Mouse (Mus musculus) hindbrain, embryonic 11.5 days (tissue): ENCODE measurements around the gene Rin2. TPM values are rescaled to one million over a fixed set of nuclear protein-coding genes. Genes with fewer than 3 reads are reported as not detected.

Experiments
- ATAC-seq: fragments of 200-750 bp; cut with Nextera tagmentation; 2 replicates; pipeline ENCODE4 v1.8.0; 2017; ENCODE audit warnings: mild to moderate bottlenecking, moderate TSS enrichment, moderate library complexity; ENCODE audit not compliant: low FRiP score
- DNase-seq: peaks from one replicate; pipeline ENCODE4 v3.0.0-alpha.2; 2015; ENCODE audit warnings: low spot score
- H3K27ac ChIP-seq: fragments of 300-500 bp; sonication (generic); 2 replicates; pipeline ENCODE4 v1.5.1; 2014; ENCODE audit warnings: mild to moderate bottlenecking, low read depth, low read length
- H3K27me3 ChIP-seq: fragments of 300-500 bp; sonication (generic); 2 replicates; pipeline ENCODE4 v1.6.1; 2014; ENCODE audit warnings: mild to moderate bottlenecking, low read length, moderate library complexity, mixed read lengths; ENCODE audit not compliant: control insufficient read depth, insufficient read depth
- H3K36me3 ChIP-seq: fragments of 300-500 bp; sonication (generic); 2 replicates; pipeline ENCODE4 v1.6.1; 2014; ENCODE audit warnings: mild to moderate bottlenecking, low read length, moderate library complexity, mixed read lengths; ENCODE audit not compliant: control insufficient read depth, insufficient read depth
- H3K4me1 ChIP-seq: fragments of 300-500 bp; sonication (generic); replicated peaks from 2 replicates; pipeline ENCODE4 v1.6.1; 2014; ENCODE audit warnings: low read length, mixed read lengths; ENCODE audit not compliant: control insufficient read depth, insufficient read depth
- H3K4me2 ChIP-seq: fragments of 300-500 bp; sonication (generic); replicated peaks from 2 replicates; pipeline ENCODE4 v1.6.1; 2014; ENCODE audit warnings: mild to moderate bottlenecking, low read depth, low read length
- H3K4me3 ChIP-seq: fragments of 300-500 bp; sonication (generic); 2 replicates; pipeline ENCODE4 v1.5.1; 2014; ENCODE audit warnings: low read depth, low read length
- H3K9ac ChIP-seq: fragments of 300-500 bp; sonication (generic); 2 replicates; pipeline ENCODE4 v1.6.1; 2014; ENCODE audit warnings: low read depth, low read length
- H3K9me3 ChIP-seq: fragments of 300-500 bp; sonication (generic); 2 replicates; pipeline ENCODE4 v1.6.1; 2016; ENCODE audit warnings: low read length; ENCODE audit not compliant: control insufficient read depth
- WGBS: fragments of 180-500 bp; shearing (Covaris S2); extraction: QIAGEN DNeasy Blood & Tissue Kit; methylation state at CpG from one replicate; pipeline ENCODE4 v1.1.7; 2014; 5-methylcytosine and 5-hydroxymethylcytosine counted together
- polyA plus RNA-seq: library from polyadenylated mRNA; unstranded; fragments of >200 nt; fragmentation: Nextera tagmentation; extraction: Ambion mirVana; gene quantifications from 2 replicates; pipeline ENCODE4 v1.2.1, GENCODE M21; 2014

The Rin2 gene
- polyA plus RNA-seq, 1 experiment from 2014 or later, result 19.1 TPM

DNA sequence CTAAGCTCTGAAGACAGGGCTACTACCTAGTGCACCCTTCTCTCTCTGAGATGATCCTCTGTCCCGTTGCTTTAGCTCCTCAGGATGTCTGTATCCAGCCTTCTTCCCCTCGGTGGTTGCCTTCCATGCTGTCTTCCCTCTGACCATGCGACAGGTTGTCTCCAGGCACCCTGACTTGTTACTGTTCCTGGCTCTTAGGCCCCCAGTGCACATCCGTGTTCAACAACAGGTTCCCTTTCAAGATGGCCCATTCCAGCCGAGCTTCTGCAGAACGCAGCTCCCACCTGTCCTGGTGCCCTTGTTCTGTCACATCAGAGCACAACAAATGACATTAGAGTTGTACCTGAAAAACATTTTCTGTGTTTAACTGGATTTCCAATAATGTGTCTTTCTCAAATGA, 22.1 kb downstream of the Rin2 start:
- H3K9ac ChIP-seq, result no peak overlapping the region
- no peak overlapping the region for H3K4me2 ChIP-seq
- WGBS, result 82% methylated on average over 6 of the region's 6 CpGs
- no peak for DNase-seq
- no peaks in the 10 kb centered on the region for H3K9me3 ChIP-seq
- H3K27ac ChIP-seq, result no peak overlapping the region
- H3K36me3 ChIP-seq, result no peaks in the 10 kb centered on the region
- ATAC-seq, result no peak
- H3K4me1 ChIP-seq, result no peaks in the 10 kb centered on the region
- no peak overlapping the region for H3K4me3 ChIP-seq
- H3K27me3 ChIP-seq, result no peaks in the 10 kb centered on the region; the same call in 1 of the 2 replicates

DNA sequence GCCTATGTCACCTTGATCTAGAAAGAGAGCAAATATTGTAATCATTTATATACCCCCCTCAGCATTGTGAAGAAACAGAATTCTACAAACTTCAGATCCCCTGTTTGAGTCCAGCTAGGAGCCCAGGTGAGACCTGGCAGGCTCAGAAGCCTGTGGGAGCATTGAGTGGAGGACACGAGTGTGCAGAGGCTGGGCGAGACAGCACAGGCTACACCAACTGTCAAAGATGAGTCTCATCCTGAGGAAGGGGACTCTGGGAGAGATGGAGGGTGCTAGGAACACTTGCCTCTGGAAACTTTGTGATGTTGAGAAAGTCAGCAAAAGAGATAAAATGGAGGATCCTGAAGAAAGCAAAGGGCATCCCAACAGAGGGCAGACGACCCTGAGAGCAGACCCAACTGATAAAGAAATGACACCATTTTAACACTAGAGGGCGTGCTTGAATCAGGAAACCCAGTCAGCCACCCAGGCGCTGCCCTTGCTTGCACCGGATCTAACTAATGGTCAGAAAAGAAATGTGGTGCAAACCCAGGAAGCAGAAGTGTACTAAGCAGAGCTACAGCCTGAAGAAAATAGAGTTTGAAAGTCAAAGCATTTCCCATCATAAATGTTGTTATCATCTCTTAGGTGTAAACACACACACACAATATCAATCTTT, 24.5 kb downstream of the Rin2 start:
- 35% methylated on average over 6 of the region's 6 CpGs for WGBS

GRCm38 (mm10) chr2:145700237-145700985, 25.4 kb downstream of the Rin2 start:
- WGBS, result 70% methylated on average over 8 of the region's 8 CpGs

More for the DNA sequence above, 24.5 kb downstream of the Rin2 start:
- Histone ChIP-seq H3K9ac (no peak overlapping the region), H3K4me2 (no peak overlapping the region), H3K27me3 (no peaks in the 10 kb centered on the region; the same call in 1 of the 2 replicates), H3K27ac (no peak overlapping the region), H3K4me1 (no peaks in the 10 kb centered on the region), H3K9me3 (no peaks in the 10 kb centered on the region), H3K36me3 (no peaks in the 10 kb centered on the region), H3K4me3 (no peak overlapping the region)
- ATAC-seq, result peak; percentile 85
- DNase-seq, result peak; percentile 73

GRCm38 (mm10) chr2:145701605-145702335, 26.8 kb downstream of the Rin2 start:
- Histone ChIP-seq H3K4me2 (no peak overlapping the region), H3K27ac (no peak overlapping the region), H3K9ac (no peak overlapping the region), H3K36me3 (no peaks in the 10 kb centered on the region), H3K9me3 (no peaks in the 10 kb centered on the region), H3K4me1 (no peaks in the 10 kb centered on the region), H3K4me3 (no peak overlapping the region), H3K27me3 (no peaks in the 10 kb centered on the region)
- 87% methylated on average over 12 of the region's 12 CpGs for WGBS
- DNase-seq, result no peak
- ATAC-seq, result no peak

More at GRCm38 (mm10) chr2:145700237-145700985, 25.4 kb downstream of the Rin2 start:
- Histone ChIP-seq H3K9me3 (no peaks in the 10 kb centered on the region), H3K36me3 (no peaks in the 10 kb centered on the region), H3K27ac (no peak overlapping the region), H3K4me3 (no peak overlapping the region), H3K4me2 (no peak overlapping the region), H3K4me1 (no peaks in the 10 kb centered on the region), H3K9ac (no peak overlapping the region), H3K27me3 (no peaks in the 10 kb centered on the region; the same call in 1 of the 2 replicates)
- ATAC-seq (no peak), DNase-seq (no peak)

DNA sequence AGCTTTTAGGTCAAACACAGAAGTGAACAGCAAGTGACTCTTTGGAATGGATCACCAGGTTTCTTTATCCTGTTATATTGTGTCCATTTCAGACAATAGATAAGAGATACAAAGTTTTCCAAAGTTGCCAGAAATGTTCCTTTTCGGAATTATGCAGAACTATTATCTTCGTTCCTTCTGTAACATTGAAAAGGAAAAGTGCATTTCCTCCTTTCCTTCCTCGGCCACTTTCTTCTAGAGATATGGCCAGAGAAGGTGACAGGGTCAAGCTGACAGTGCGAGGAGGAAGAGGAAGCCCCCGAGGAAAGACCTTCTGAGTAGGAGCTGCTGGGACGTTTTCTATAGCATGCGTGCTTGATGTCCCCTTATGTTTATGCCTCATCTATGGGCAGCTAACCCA, 29.7 kb downstream of the Rin2 start:
- Histone ChIP-seq H3K9ac (no peak overlapping the region), H3K36me3 (no peaks in the 10 kb centered on the region), H3K4me2 (no peak overlapping the region), H3K27ac (no peak overlapping the region), H3K4me1 (no peaks in the 10 kb centered on the region), H3K4me3 (no peak overlapping the region), H3K27me3 (no peaks in the 10 kb centered on the region), H3K9me3 (no peaks in the 10 kb centered on the region)
- 81% methylated on average over 7 of the region's 7 CpGs for WGBS
- ATAC-seq, result no peak
- DNase-seq, result no peak

DNA sequence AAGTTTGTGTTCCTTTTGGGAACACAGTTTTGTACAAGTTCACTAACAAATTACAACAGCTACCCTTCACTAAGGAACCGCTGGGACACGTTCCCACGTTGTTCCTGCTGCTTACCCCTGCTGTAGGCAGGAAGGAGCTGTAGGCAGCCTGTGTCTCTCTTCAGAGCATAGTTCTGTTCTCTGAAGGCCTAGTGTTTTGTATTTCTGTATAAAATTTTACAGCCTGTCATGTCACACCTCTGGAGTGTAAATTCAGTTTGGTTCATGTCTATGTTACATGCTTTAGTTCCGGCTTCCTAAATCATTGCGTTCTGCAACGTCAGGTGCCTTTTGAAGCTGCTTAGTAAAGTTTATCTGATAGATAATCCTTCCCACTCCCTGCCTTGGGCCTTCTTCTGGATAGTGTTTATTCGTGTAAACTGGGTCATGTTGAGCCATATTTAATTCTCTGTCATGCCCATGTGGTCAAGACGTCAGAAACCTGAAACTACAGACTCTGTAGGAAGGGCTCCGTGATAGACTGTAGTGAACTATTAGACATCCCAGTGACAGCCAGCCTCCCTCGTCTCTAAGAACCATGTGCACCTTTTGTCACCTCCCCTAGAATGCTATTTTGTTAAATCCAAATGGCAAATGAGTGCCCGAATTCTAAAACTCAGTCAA, 34.8 kb downstream of the Rin2 start:
- no peak for DNase-seq
- Histone ChIP-seq H3K36me3 (no peaks in the 10 kb centered on the region), H3K9me3 (no peaks in the 10 kb centered on the region), H3K4me3 (no peak overlapping the region), H3K27ac (no peak overlapping the region), H3K9ac (no peak overlapping the region), H3K4me1 (no peaks in the 10 kb centered on the region), H3K4me2 (no peak overlapping the region), H3K27me3 (no peaks in the 10 kb centered on the region)
- ATAC-seq, result no peak
- 81% methylated on average over 11 of the region's 11 CpGs for WGBS

DNA sequence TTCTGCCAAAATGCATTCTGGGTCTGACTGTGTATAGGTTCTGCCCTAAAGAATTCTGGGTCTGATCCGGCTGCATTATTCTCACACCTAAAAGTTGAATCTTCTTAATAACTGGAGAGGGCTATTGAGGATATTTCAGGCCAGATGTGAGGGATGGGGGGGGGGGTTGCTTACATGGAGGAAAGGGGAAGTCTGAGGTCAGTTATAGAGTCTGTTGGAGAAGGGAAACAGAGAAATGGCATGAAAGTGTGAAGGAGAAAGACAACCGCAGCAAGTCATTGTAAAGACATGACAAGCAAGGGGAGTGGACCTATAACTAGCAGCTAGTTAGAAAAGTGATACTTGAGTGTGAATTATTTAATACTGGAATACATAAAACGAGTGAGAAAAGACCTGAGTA, 36.5 kb downstream of the Rin2 start:
- no peaks in the 10 kb centered on the region for H3K36me3 ChIP-seq
- H3K27ac ChIP-seq, result no peak overlapping the region
- WGBS, result 73% methylated on average over 3 of the region's 3 CpGs
- H3K9me3 ChIP-seq, result no peaks in the 10 kb centered on the region
- no peak overlapping the region for H3K4me3 ChIP-seq
- no peaks in the 10 kb centered on the region for H3K27me3 ChIP-seq
- DNase-seq (no peak), ATAC-seq (no peak)
- H3K9ac ChIP-seq, result no peak overlapping the region
- no peak overlapping the region for H3K4me2 ChIP-seq
- no peaks in the 10 kb centered on the region for H3K4me1 ChIP-seq

GRCm38 (mm10) chr2:145712026-145712425, 37.0 kb downstream of the Rin2 start:
- H3K4me2 ChIP-seq, result no peak overlapping the region
- H3K4me1 ChIP-seq, result no peaks in the 10 kb centered on the region
- H3K27me3 ChIP-seq, result no peaks in the 10 kb centered on the region
- DNase-seq, result no peak
- H3K27ac ChIP-seq, result no peak overlapping the region
- no peak for ATAC-seq
- 17% methylated on average over 3 of the region's 3 CpGs for WGBS
- no peak overlapping the region for H3K4me3 ChIP-seq
- no peaks in the 10 kb centered on the region for H3K36me3 ChIP-seq
- H3K9me3 ChIP-seq, result no peaks in the 10 kb centered on the region
- H3K9ac ChIP-seq, result no peak overlapping the region
